Mouse (Mus musculus) heart, postnatal 0 days (tissue): ENCODE results near the gene Ell. TPM values are rescaled to one million over a fixed set of nuclear protein-coding genes. Genes with fewer than 3 reads are reported as not detected.

Source experiments
- ATAC-seq: fragments of 200-750 bp; cut with Nextera tagmentation; 2 replicates; pipeline ENCODE4 v1.8.0; 2017; ENCODE audit warnings: low read depth, moderate number of reproducible peaks, moderate library complexity; ENCODE audit not compliant: insufficient read depth
- DNase-seq: peaks from one replicate; pipeline ENCODE4 v3.0.0-alpha.2; 2016; ENCODE audit warnings: low spot score
- H3K27ac ChIP-seq: fragments of 300-500 bp; sonication (generic); 2 replicates; pipeline ENCODE4 v1.5.1; 2014; ENCODE audit warnings: low read depth, mild to moderate bottlenecking
- H3K27me3 ChIP-seq: fragments of 300-500 bp; sonication (generic); 2 replicates; pipeline ENCODE4 v1.6.1; 2014; ENCODE audit warnings: low read length, mixed read lengths; ENCODE audit not compliant: control insufficient read depth, insufficient read depth
- H3K36me3 ChIP-seq: fragments of 300-500 bp; sonication (generic); replicated peaks from 2 replicates; pipeline ENCODE4 v1.6.1; 2014; ENCODE audit warnings: low read length, mixed read lengths; ENCODE audit not compliant: control insufficient read depth, insufficient read depth
- H3K4me1 ChIP-seq: fragments of 300-500 bp; sonication (generic); 2 replicates; pipeline ENCODE4 v1.6.1; 2014; ENCODE audit warnings: antibody characterized with exemption; ENCODE audit not compliant: control insufficient read depth, insufficient read depth
- H3K4me2 ChIP-seq: fragments of 300-500 bp; sonication (generic); 2 replicates; pipeline ENCODE4 v1.6.1; 2014; ENCODE audit warnings: low read depth, mild to moderate bottlenecking, low read length, moderate library complexity
- H3K4me3 ChIP-seq: fragments of 300-500 bp; sonication (generic); 2 replicates; pipeline ENCODE4 v1.5.1; 2014; ENCODE audit warnings: low read depth, low read length
- H3K9ac ChIP-seq: fragments of 300-500 bp; sonication (generic); replicated peaks from 2 replicates; pipeline ENCODE4 v1.6.1; 2014; ENCODE audit warnings: low read depth, low read length, mixed read lengths
- H3K9me3 ChIP-seq: fragments of 300-500 bp; sonication (generic); replicated peaks from 2 replicates; pipeline ENCODE4 v1.6.1; 2016; ENCODE audit warnings: low read length; ENCODE audit not compliant: control insufficient read depth
- CTCF ChIP-seq: IDR thresholded peaks from 2 replicates; pipeline ENCODE4 v1.5.1; 2016; ENCODE audit warnings: antibody characterized with exemption, control low read depth, low read depth
- EP300 ChIP-seq: IDR thresholded peaks from 2 replicates; pipeline ENCODE4 v1.6.1; 2016; ENCODE audit warnings: antibody characterized with exemption, low read depth
- WGBS: fragments of 180-500 bp; shearing (Covaris S2); extraction: QIAGEN DNeasy Blood & Tissue Kit; methylation state at CpG from one replicate; pipeline ENCODE4 v1.1.7; 2014; 5-methylcytosine and 5-hydroxymethylcytosine counted together
- polyA plus RNA-seq: library from polyadenylated mRNA; unstranded; fragments of >200 nt; fragmentation: Nextera tagmentation; extraction: Ambion mirVana; gene quantifications from 2 replicates; pipeline ENCODE4 v1.2.1, GENCODE M21; 2015
- total RNA-seq: library from RNA; depleted of rRNA; stranded (reverse); fragments of >200 nt; gene quantifications from 2 replicates; pipeline ENCODE4 v1.2.3, GENCODE M21; 2014; ENCODE audit warnings: low replicate concordance

Ell gene
- total and polyA plus RNA-seq, 2 experiments from 2014 or later, result 7.3 to 9.1 TPM

GRCm38 (mm10) chr8:70500386-70501301 is 38.6 kb upstream of the Ell start:
- H3K27ac ChIP-seq, result no peak overlapping the region
- no peak for DNase-seq
- no peaks in the 10 kb centered on the region for H3K9me3 ChIP-seq
- peaks cover 15% of the 10 kb centered on the region for H3K4me1 ChIP-seq
- 12% methylated on average over 37 of the region's 39 CpGs for WGBS
- H3K36me3 ChIP-seq, result no peaks in the 10 kb centered on the region
- H3K4me3 ChIP-seq, result no peak overlapping the region
- no peak overlapping the region for H3K9ac ChIP-seq
- H3K27me3 ChIP-seq, result peaks cover 70% of the 10 kb centered on the region
- TF ChIP-seq EP300 (no peak), CTCF (no peak)
- no peak overlapping the region for H3K4me2 ChIP-seq
- no peak for ATAC-seq

- 10% methylated on average over 23 of the region's 23 CpGs for WGBS
- no peak for DNase-seq
- no peak for ATAC-seq
- no peak overlapping the region for H3K4me3 ChIP-seq
- no peak overlapping the region for H3K9ac ChIP-seq
- H3K27me3 ChIP-seq, result peaks cover 57% of the 10 kb centered on the region
- no peaks in the 10 kb centered on the region for H3K9me3 ChIP-seq
- peaks cover 20% of the 10 kb centered on the region for H3K4me1 ChIP-seq
- TF ChIP-seq EP300 (no peak), CTCF (no peak)
- no peak overlapping the region for H3K27ac ChIP-seq
- peak overlapping the region; percentile 42 for H3K4me2 ChIP-seq
- H3K36me3 ChIP-seq, result no peaks in the 10 kb centered on the region
Observed at GRCm38 (mm10) chr8:70501820-70502529, 37.3 kb upstream of the Ell start.

- Histone ChIP-seq H3K9me3 (no peaks in the 10 kb centered on the region), H3K36me3 (peaks cover 3% of the 10 kb centered on the region), H3K9ac (no peak overlapping the region), H3K4me3 (no peak overlapping the region), H3K4me2 (peak overlapping the region; percentile 42), H3K27ac (no peak overlapping the region), H3K4me1 (peaks cover 20% of the 10 kb centered on the region), H3K27me3 (peaks cover 51% of the 10 kb centered on the region)
- DNase-seq, result no peak
- no peak for ATAC-seq
- 35% methylated on average over 12 of the region's 12 CpGs for WGBS
- TF ChIP-seq EP300 (no peak), CTCF (no peak)
Observed at GRCm38 (mm10) chr8:70502540-70502939, 36.7 kb upstream of the Ell start.

GRCm38 (mm10) chr8:70503062-70503750 is 36.1 kb upstream of the Ell start:
- 16% methylated on average over 46 of the region's 46 CpGs for WGBS
- ATAC-seq (peak; percentile 9; the same call in 1 of the 2 replicates), DNase-seq (peak; percentile 72)
- Histone ChIP-seq H3K4me3 (no peak overlapping the region), H3K4me1 (peaks cover 20% of the 10 kb centered on the region), H3K4me2 (no peak overlapping the region; the same call in 1 of the 2 replicates), H3K36me3 (peaks cover 10% of the 10 kb centered on the region), H3K27me3 (peaks cover 48% of the 10 kb centered on the region), H3K9ac (no peak overlapping the region), H3K9me3 (no peaks in the 10 kb centered on the region), H3K27ac (no peak overlapping the region)
- TF ChIP-seq CTCF (peak; percentile 81), EP300 (no peak)

- TF ChIP-seq EP300 (no peak), CTCF (no peak)
- no peak overlapping the region for H3K9ac ChIP-seq
- peaks cover 28% of the 10 kb centered on the region for H3K4me1 ChIP-seq
- ATAC-seq (no peak), DNase-seq (no peak)
- peaks cover 17% of the 10 kb centered on the region for H3K36me3 ChIP-seq
- WGBS, result 43% methylated on average over 16 of the region's 16 CpGs
- no peak overlapping the region for H3K4me3 ChIP-seq
- H3K4me2 ChIP-seq, result no peak overlapping the region
- no peaks in the 10 kb centered on the region for H3K9me3 ChIP-seq
- H3K27ac ChIP-seq, result no peak overlapping the region
- peaks cover 37% of the 10 kb centered on the region for H3K27me3 ChIP-seq
Observed at GRCm38 (mm10) chr8:70504291-70504716, 35.0 kb upstream of the Ell start.
